Mouse (Mus musculus) macrophage (primary cell): ENCODE data around the gene Arhgap31. TPM values are rescaled to one million over a fixed set of nuclear protein-coding genes. Genes with fewer than 3 reads are reported as not detected.
A peak's percentile ranks its signal among the peaks of the same experiment; 100 is the strongest.

Source experiments
- H3K27ac ChIP-seq: fragments of 350-480 bp; formaldehyde crosslinking; 2 replicates; pipeline ENCODE4 v1.9.0; 2021
- H3K36me3 ChIP-seq: fragments of 350-480 bp; formaldehyde crosslinking; 2 replicates; pipeline ENCODE4 v1.9.0; 2021; ENCODE audit errors: inconsistent target
- H3K4me3 ChIP-seq: fragments of 350-480 bp; formaldehyde crosslinking; 2 replicates; pipeline ENCODE4 v1.9.0; 2021; ENCODE audit errors: inconsistent target
- H3K79me2 ChIP-seq: fragments of 350-480 bp; formaldehyde crosslinking; 2 replicates; pipeline ENCODE4 v1.9.0; 2021; ENCODE audit errors: inconsistent target
- WGBS: methylation state at CpG from one replicate; pipeline ENCODE4 v1.1.7; 2026; ENCODE audit warnings: inconsistent platforms; ENCODE audit not compliant: missing documents; 5-methylcytosine and 5-hydroxymethylcytosine counted together
- polyA plus RNA-seq: library from polyadenylated mRNA; stranded (reverse); fragments of 250-400 nt; gene quantifications from 3 replicates; pipeline ENCODE4 v1.2.4, GENCODE M21; 2018; ENCODE audit warnings: inconsistent platforms
- total RNA-seq, 78 experiments: library from RNA; depleted of rRNA; stranded (reverse); fragments of 250-400 nt; gene quantifications; 1 replicate in 9 of 78; 2 replicates in 24 of 78; 3 replicates in 43 of 78; 4 replicates in 2 of 78; pipeline ENCODE4 v1.2.4; 2018; ENCODE audit warnings: inconsistent platforms in 56 of 78

The Arhgap31 gene
- 100 to 1,000 TPM in 13 of 26 experiments, 10 to 100 TPM in 13; 73.0 to 287 (median 98.6) TPM for total RNA-seq (2018; cell fraction: chromatin; rRNA removed)
- total RNA-seq (2018; cell fraction: cytosol; rRNA removed) = 100 to 1,000 TPM in 2 of 26 experiments, 10 to 100 TPM in 24; 51.5 to 132 (median 63.9) TPM
- 100 to 1,000 TPM in 8 of 26 experiments, 10 to 100 TPM in 18; 70.5 to 224 (median 90.7) TPM for total RNA-seq (2018; cell fraction: nucleus; rRNA removed)
- 36.3 to 40.3 TPM (median 37.2 TPM) in 3 replicates for polyA plus RNA-seq

DNA sequence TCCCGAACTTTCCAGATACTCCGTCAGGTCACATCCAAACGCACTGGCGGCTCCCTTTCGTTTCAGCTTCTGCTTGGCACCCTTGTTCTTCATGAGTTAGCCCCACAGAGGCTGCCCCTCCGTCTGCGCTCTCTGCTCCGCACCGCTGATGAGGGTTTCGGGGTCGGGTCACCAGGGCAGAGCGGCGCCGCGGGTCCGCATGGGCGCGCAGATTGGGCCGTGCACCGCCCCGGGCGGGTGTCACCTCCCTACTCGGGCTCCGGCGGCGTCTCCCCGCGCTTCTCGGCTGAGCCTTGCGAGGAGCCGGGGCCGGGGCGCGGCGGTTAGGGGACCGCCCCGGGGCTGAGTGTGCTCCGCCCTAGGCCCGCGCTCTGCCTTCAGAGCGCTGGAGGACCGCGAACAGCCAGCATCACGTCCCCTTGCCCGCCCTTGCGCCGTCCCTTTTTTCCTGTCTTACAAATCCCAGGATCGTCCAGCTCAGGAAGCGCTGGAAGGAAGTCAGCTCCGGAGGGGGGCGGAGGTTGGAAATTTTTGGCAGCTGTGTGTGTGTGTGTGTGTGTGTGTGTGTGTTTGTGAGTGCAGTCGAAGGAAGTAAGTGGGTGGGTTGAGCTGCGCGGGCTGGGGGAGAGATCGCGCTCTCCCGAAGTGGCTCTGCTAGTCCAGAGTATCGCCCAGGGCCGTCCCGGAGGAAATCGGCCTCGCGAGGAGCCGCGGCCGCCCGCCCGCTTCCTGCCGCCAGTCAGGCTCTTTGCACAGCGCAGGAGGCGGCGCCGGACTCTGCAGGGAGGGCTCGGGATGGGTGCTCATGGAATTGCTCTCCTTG is at the start of gene Arhgap31:
Arhgap31 (minus strand) TSS at position 694 of the 823 bp plus-strand sequence.
- Histone ChIP-seq H3K79me2 (peaks cover 37% of the 10 kb centered on the region), H3K4me3 (peak within 1 kb of the TSS; percentile 74), H3K27ac (peak within 1 kb of the TSS; percentile 86), H3K36me3 (no peaks in the 10 kb centered on the region)
- under 1% methylated on average over 72 of the region's 74 CpGs for WGBS

- Histone ChIP-seq H3K79me2 (no peaks in the 10 kb centered on the region), H3K27ac (no peak overlapping the region), H3K4me3 (no peak overlapping the region), H3K36me3 (no peaks in the 10 kb centered on the region; the same call in 1 of the 2 replicates)
- WGBS = 89% methylated on average over 8 of the region's 8 CpGs
Measured at GRCm38 (mm10) chr16:38762401-38762800, 49.3 kb upstream of the Arhgap31 start.

- no peaks in the 10 kb centered on the region for H3K79me2 ChIP-seq
- WGBS = 94% methylated on average over 5 of the region's 5 CpGs
- no peak overlapping the region for H3K4me3 ChIP-seq
- H3K27ac ChIP-seq = no peak overlapping the region
- H3K36me3 ChIP-seq = no peaks in the 10 kb centered on the region; the same call in 1 of the 2 replicates
Measured at GRCm38 (mm10) chr16:38761972-38762371, 48.9 kb upstream of the Arhgap31 start.

DNA sequence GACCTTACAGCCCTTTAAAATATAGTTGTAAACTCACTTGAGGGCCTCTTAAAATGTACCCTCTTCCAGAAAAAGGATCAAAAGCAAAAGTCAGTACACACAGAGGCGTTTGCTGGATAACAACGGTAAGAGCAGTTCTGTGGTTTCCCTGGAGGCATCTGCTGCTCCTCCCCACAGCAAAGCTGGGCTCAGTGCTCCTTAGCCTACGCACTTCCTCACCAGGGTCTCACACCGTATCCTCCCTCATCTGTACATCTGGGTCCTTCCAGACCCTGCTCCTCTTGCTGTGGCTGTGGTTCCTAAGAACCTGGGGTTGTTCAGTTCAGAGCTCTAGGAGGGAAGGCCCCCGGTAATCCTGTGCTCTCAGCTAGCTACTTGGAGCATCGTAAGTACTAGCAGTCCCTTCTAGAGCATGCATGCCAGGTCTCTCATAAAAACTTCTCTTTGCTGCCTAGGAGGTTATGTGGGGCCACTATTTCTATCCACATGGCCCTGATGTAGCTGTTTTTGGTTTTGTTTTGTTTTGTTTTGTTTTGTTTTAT is 47.8 kb upstream of the Arhgap31 start:
- Histone ChIP-seq H3K79me2 (no peaks in the 10 kb centered on the region), H3K27ac (no peak overlapping the region), H3K36me3 (no peaks in the 10 kb centered on the region), H3K4me3 (no peak overlapping the region)
- WGBS = 36% methylated on average over 6 of the region's 6 CpGs

DNA sequence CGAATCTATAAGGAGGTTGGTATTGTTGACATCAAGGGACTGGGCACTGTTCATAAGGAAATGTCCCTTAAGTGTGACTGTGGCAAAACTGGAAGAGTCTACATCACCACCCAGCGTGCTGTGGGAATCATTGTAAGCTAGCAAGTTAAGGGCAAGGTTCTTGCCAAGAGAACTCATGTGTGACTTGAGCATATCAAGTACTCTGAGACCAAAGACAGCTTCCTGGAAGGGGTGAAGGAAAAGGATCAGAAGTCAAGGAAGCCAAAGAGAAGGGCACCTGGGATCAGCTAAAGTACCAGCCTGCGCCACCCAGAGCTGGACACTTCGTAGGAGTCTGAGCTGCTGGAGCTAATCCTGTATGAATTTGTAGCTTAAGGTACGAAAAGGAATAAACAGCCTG is 47.2 kb upstream of the Arhgap31 start:
- Histone ChIP-seq H3K36me3 (no peaks in the 10 kb centered on the region), H3K27ac (no peak overlapping the region), H3K79me2 (no peaks in the 10 kb centered on the region), H3K4me3 (no peak overlapping the region)
- WGBS = 96% methylated on average over 5 of the region's 5 CpGs

- 61% methylated on average over 12 of the region's 12 CpGs for WGBS
- Histone ChIP-seq H3K36me3 (no peaks in the 10 kb centered on the region), H3K27ac (no peak overlapping the region), H3K4me3 (no peak overlapping the region), H3K79me2 (no peaks in the 10 kb centered on the region)
Measured at GRCm38 (mm10) chr16:38758104-38758861, 45.2 kb upstream of the Arhgap31 start.

- Histone ChIP-seq H3K79me2 (no peaks in the 10 kb centered on the region), H3K27ac (no peak overlapping the region), H3K36me3 (no peaks in the 10 kb centered on the region), H3K4me3 (no peak overlapping the region)
- 95% methylated on average over 19 of the region's 19 CpGs for WGBS
Measured at GRCm38 (mm10) chr16:38757626-38758025, 44.6 kb upstream of the Arhgap31 start.

DNA sequence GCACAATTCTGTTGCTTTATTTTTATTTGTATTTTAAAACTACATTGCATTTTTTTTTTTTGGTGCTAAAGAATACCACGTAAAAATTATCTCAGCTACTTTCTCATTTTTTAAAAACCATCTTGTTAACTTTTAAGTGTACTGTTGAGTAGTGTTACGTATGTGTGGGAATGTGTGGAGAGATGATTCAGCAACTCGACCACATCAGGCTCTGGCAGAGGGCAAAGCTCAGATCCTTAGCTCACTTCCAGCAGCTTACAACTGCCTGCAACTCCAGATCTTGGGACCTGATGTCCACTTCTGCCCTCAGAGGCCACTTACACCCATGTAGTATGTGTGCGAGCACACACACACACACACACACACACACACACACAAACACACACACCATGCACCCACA is 43.5 kb upstream of the Arhgap31 start:
- H3K27ac ChIP-seq = no peak overlapping the region
- H3K79me2 ChIP-seq = no peaks in the 10 kb centered on the region
- H3K4me3 ChIP-seq = no peak overlapping the region
- no peaks in the 10 kb centered on the region for H3K36me3 ChIP-seq
- WGBS = 53% methylated on average over 4 of the region's 4 CpGs

- Histone ChIP-seq H3K4me3 (no peak overlapping the region), H3K36me3 (no peaks in the 10 kb centered on the region), H3K79me2 (no peaks in the 10 kb centered on the region), H3K27ac (no peak overlapping the region)
- WGBS = 24% methylated on average over 5 of the region's 5 CpGs
Measured at GRCm38 (mm10) chr16:38756177-38756503, 43.1 kb upstream of the Arhgap31 start.

- 46% methylated on average over 7 of the region's 7 CpGs for WGBS
- Histone ChIP-seq H3K4me3 (no peak overlapping the region), H3K36me3 (no peaks in the 10 kb centered on the region), H3K79me2 (no peaks in the 10 kb centered on the region), H3K27ac (no peak overlapping the region)
Measured at GRCm38 (mm10) chr16:38755452-38756176, 42.5 kb upstream of the Arhgap31 start.

DNA sequence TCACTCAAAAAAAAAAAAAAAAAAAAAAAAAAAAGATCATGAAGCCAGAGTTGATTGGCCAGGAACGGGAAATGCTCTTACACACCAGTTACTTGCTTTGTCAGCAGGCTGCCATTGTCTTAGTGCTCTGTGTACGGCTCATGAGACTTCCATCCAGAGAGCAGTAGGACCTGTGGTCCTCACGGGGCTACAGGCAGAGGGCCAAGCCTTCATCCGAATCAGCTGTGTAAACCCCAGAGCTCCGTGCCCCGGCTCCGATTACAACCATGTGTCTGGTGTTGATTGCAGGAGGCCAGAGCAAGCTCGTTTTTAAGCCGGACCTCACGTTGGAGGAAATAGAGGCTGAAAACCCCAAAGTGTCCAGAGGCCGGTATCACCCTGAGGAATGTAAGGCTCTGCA is 40.6 kb upstream of the Arhgap31 start:
- H3K27ac ChIP-seq = no peak overlapping the region
- no peaks in the 10 kb centered on the region for H3K36me3 ChIP-seq
- 94% methylated on average over 11 of the region's 11 CpGs for WGBS
- no peaks in the 10 kb centered on the region for H3K79me2 ChIP-seq
- H3K4me3 ChIP-seq = no peak overlapping the region

GRCm38 (mm10) chr16:38750803-38751202 is 37.7 kb upstream of the Arhgap31 start:
- Histone ChIP-seq H3K4me3 (no peak overlapping the region), H3K79me2 (no peaks in the 10 kb centered on the region), H3K36me3 (no peaks in the 10 kb centered on the region), H3K27ac (no peak overlapping the region)
- WGBS = 93% methylated on average over 6 of the region's 6 CpGs

DNA sequence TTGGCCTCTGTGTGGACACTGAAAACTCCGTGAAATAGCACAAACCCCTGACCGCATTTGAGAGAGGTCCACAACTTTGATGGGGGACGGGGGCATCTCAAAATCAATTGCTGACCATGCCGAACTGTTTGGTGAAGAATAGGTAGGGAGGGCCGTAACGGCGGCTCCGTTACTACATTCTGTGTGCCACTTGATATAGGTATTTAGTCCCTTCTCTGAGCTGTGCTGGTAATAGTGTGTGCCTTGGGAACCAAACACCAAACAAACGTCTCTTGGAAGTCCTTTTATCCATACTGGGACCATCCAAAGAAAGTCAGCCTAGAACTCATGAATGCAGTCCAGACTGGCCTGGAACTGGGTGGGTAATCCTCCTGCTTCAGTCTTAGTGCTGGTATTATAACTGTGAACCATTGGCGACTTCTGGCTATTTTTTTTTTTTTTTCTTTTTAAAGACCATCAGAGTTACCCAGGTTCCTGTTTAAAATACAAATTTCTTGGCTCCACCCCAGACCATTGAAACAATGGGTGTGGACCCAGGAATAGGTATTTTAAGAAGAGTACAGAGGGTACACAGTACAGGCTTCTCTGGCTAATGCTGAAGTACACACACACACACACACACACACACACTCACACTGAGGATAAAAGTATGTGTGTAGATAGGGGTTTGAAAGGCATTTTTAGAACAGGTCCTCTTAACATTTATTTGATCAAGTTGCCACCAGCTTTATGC is 31.0 kb upstream of the Arhgap31 start:
- WGBS = 90% methylated on average over 9 of the region's 10 CpGs
- H3K79me2 ChIP-seq = no peaks in the 10 kb centered on the region
- H3K4me3 ChIP-seq = no peak overlapping the region
- H3K27ac ChIP-seq = no peak overlapping the region
- no peaks in the 10 kb centered on the region for H3K36me3 ChIP-seq
